Mouse (Mus musculus): ENCODE data around the gene Nos1. TPM values are rescaled to one million over a fixed set of nuclear protein-coding genes. Genes with fewer than 3 reads are reported as not detected.

Nos1 gene
- polyA plus RNA-seq, 1 experiment from 2014 or later, result not detected

GRCm38 (mm10) chr5:117909524-117909923 is 128.7 kb downstream of the Nos1 start:
- H3K4me1 ChIP-seq (ENCODE audit: control insufficient read depth, insufficient read depth, low read length), result no peaks in the 10 kb centered on the region
- peaks cover 2% of the 10 kb centered on the region; the same call in 1 of the 2 replicates for H3K27me3 ChIP-seq (ENCODE audit: control insufficient read depth, insufficient read depth, low read length)
- H3K27ac ChIP-seq (ENCODE audit: low read depth, low read length), result no peak overlapping the region
- 69% methylated on average over 4 of the region's 4 CpGs for WGBS (ENCODE audit: insufficient replicate concordance)
- no peak overlapping the region for H3K4me2 ChIP-seq
- H3K4me3 ChIP-seq (ENCODE audit: low read depth, low read length), result no peak overlapping the region
- H3K9ac ChIP-seq (ENCODE audit: low read depth, low read length), result no peak overlapping the region
- no peaks in the 10 kb centered on the region for H3K9me3 ChIP-seq (replicated peaks; ENCODE audit: control insufficient read depth, low read length)
- H3K36me3 ChIP-seq (ENCODE audit: control insufficient read depth, insufficient read depth, low read length), result no peaks in the 10 kb centered on the region
- no peak for ATAC-seq (replicated peaks; ENCODE audit: insufficient number of reproducible peaks, low FRiP score, low TSS enrichment)

GRCm38 (mm10) chr5:117916349-117916748 is 135.5 kb downstream of the Nos1 start:
- no peak overlapping the region for H3K27ac ChIP-seq (ENCODE audit: low read depth, low read length)
- no peaks in the 10 kb centered on the region for H3K36me3 ChIP-seq (ENCODE audit: control insufficient read depth, insufficient read depth, low read length)
- H3K27me3 ChIP-seq (ENCODE audit: control insufficient read depth, insufficient read depth, low read length), result no peaks in the 10 kb centered on the region
- H3K9ac ChIP-seq (ENCODE audit: low read depth, low read length), result no peak overlapping the region
- no peaks in the 10 kb centered on the region for H3K4me1 ChIP-seq (ENCODE audit: control insufficient read depth, insufficient read depth, low read length)
- no peak overlapping the region for H3K4me2 ChIP-seq
- H3K9me3 ChIP-seq (replicated peaks; ENCODE audit: control insufficient read depth, low read length), result no peaks in the 10 kb centered on the region
- WGBS (ENCODE audit: insufficient replicate concordance), result 85% methylated on average over 5 of the region's 5 CpGs
- no peak overlapping the region for H3K4me3 ChIP-seq (ENCODE audit: low read depth, low read length)
- no peak for ATAC-seq (replicated peaks; ENCODE audit: insufficient number of reproducible peaks, low FRiP score, low TSS enrichment)

GRCm38 (mm10) chr5:117916906-117917305 is 136.1 kb downstream of the Nos1 start:
- H3K9me3 ChIP-seq (replicated peaks; ENCODE audit: control insufficient read depth, low read length), result no peaks in the 10 kb centered on the region
- no peaks in the 10 kb centered on the region for H3K4me1 ChIP-seq (ENCODE audit: control insufficient read depth, insufficient read depth, low read length)
- H3K4me2 ChIP-seq, result no peak overlapping the region
- H3K9ac ChIP-seq (ENCODE audit: low read depth, low read length), result no peak overlapping the region
- no peaks in the 10 kb centered on the region for H3K36me3 ChIP-seq (ENCODE audit: control insufficient read depth, insufficient read depth, low read length)
- H3K27me3 ChIP-seq (ENCODE audit: control insufficient read depth, insufficient read depth, low read length), result no peaks in the 10 kb centered on the region
- no peak overlapping the region for H3K4me3 ChIP-seq (ENCODE audit: low read depth, low read length)
- no peak for ATAC-seq (replicated peaks; ENCODE audit: insufficient number of reproducible peaks, low FRiP score, low TSS enrichment)
- WGBS (ENCODE audit: insufficient replicate concordance), result 55% methylated on average over 3 of the region's 3 CpGs
- no peak overlapping the region for H3K27ac ChIP-seq (ENCODE audit: low read depth, low read length)

- no peaks in the 10 kb centered on the region for H3K9me3 ChIP-seq (replicated peaks; ENCODE audit: control insufficient read depth, low read length)
Measured at GRCm38 (mm10) chr5:117921786-117922528, 141.1 kb downstream of the Nos1 start.

GRCm38 (mm10) chr5:117923688-117924087 is 142.9 kb downstream of the Nos1 start:
- Histone ChIP-seq H3K36me3 (ENCODE audit: control insufficient read depth, insufficient read depth, low read length) (no peaks in the 10 kb centered on the region), H3K4me1 (ENCODE audit: control insufficient read depth, insufficient read depth, low read length) (no peaks in the 10 kb centered on the region), H3K27me3 (ENCODE audit: control insufficient read depth, insufficient read depth, low read length) (0 out of 2 replicates have a peak, but pooled peaks cover 2% of the 10 kb centered on the region), H3K9me3 (replicated peaks; ENCODE audit: control insufficient read depth, low read length) (no peaks in the 10 kb centered on the region), H3K4me2 (no peak overlapping the region), H3K9ac (ENCODE audit: low read depth, low read length) (no peak overlapping the region), H3K4me3 (ENCODE audit: low read depth, low read length) (no peak overlapping the region), H3K27ac (ENCODE audit: low read depth, low read length) (no peak overlapping the region)
- no peak for ATAC-seq (replicated peaks; ENCODE audit: insufficient number of reproducible peaks, low FRiP score, low TSS enrichment)
- 31% methylated on average over 6 of the region's 6 CpGs for WGBS (ENCODE audit: insufficient replicate concordance)

More at GRCm38 (mm10) chr5:117921786-117922528, 141.1 kb downstream of the Nos1 start:
- no peaks in the 10 kb centered on the region for H3K36me3 ChIP-seq (ENCODE audit: control insufficient read depth, insufficient read depth, low read length)
- H3K27me3 ChIP-seq (ENCODE audit: control insufficient read depth, insufficient read depth, low read length), result 0 out of 2 replicates have a peak, but pooled peaks cover 2% of the 10 kb centered on the region
- H3K27ac ChIP-seq (ENCODE audit: low read depth, low read length), result no peak overlapping the region
- no peak overlapping the region for H3K4me2 ChIP-seq
- no peak overlapping the region for H3K9ac ChIP-seq (ENCODE audit: low read depth, low read length)
- H3K4me1 ChIP-seq (ENCODE audit: control insufficient read depth, insufficient read depth, low read length), result no peaks in the 10 kb centered on the region
- H3K4me3 ChIP-seq (ENCODE audit: low read depth, low read length), result no peak overlapping the region
- WGBS (ENCODE audit: insufficient replicate concordance), result 79% methylated on average over 12 of the region's 12 CpGs
- ATAC-seq (replicated peaks; ENCODE audit: insufficient number of reproducible peaks, low FRiP score, low TSS enrichment), result no peak

- Histone ChIP-seq H3K4me2 (no peak overlapping the region), H3K4me3 (ENCODE audit: low read depth, low read length) (no peak overlapping the region), H3K36me3 (ENCODE audit: control insufficient read depth, insufficient read depth, low read length) (no peaks in the 10 kb centered on the region), H3K9ac (ENCODE audit: low read depth, low read length) (no peak overlapping the region), H3K27me3 (ENCODE audit: control insufficient read depth, insufficient read depth, low read length) (peaks cover 2% of the 10 kb centered on the region; the same call in 1 of the 2 replicates), H3K27ac (ENCODE audit: low read depth, low read length) (no peak overlapping the region), H3K9me3 (replicated peaks; ENCODE audit: control insufficient read depth, low read length) (no peaks in the 10 kb centered on the region), H3K4me1 (ENCODE audit: control insufficient read depth, insufficient read depth, low read length) (no peaks in the 10 kb centered on the region)
- WGBS (ENCODE audit: insufficient replicate concordance), result 89% methylated on average over 2 of the region's 2 CpGs
- no peak for ATAC-seq (replicated peaks; ENCODE audit: insufficient number of reproducible peaks, low FRiP score, low TSS enrichment)
Measured at GRCm38 (mm10) chr5:117928553-117928952, 147.7 kb downstream of the Nos1 start.

GRCm38 (mm10) chr5:117932222-117932621 is 151.4 kb downstream of the Nos1 start:
- peaks cover 9% of the 10 kb centered on the region; the same call in 1 of the 2 replicates for H3K27me3 ChIP-seq (ENCODE audit: control insufficient read depth, insufficient read depth, low read length)
- H3K9me3 ChIP-seq (replicated peaks; ENCODE audit: control insufficient read depth, low read length), result no peaks in the 10 kb centered on the region
- 64% methylated on average over 2 of the region's 2 CpGs for WGBS (ENCODE audit: insufficient replicate concordance)
- no peak for ATAC-seq (replicated peaks; ENCODE audit: insufficient number of reproducible peaks, low FRiP score, low TSS enrichment)
- no peak overlapping the region for H3K9ac ChIP-seq (ENCODE audit: low read depth, low read length)
- no peak overlapping the region for H3K4me3 ChIP-seq (ENCODE audit: low read depth, low read length)
- H3K36me3 ChIP-seq (ENCODE audit: control insufficient read depth, insufficient read depth, low read length), result no peaks in the 10 kb centered on the region
- H3K27ac ChIP-seq (ENCODE audit: low read depth, low read length), result no peak overlapping the region
- H3K4me2 ChIP-seq, result no peak overlapping the region
- H3K4me1 ChIP-seq (ENCODE audit: control insufficient read depth, insufficient read depth, low read length), result no peaks in the 10 kb centered on the region

GRCm38 (mm10) chr5:117932862-117933261 is 152.0 kb downstream of the Nos1 start:
- no peak for ATAC-seq (replicated peaks; ENCODE audit: insufficient number of reproducible peaks, low FRiP score, low TSS enrichment)
- no peaks in the 10 kb centered on the region for H3K9me3 ChIP-seq (replicated peaks; ENCODE audit: control insufficient read depth, low read length)
- no peaks in the 10 kb centered on the region for H3K4me1 ChIP-seq (ENCODE audit: control insufficient read depth, insufficient read depth, low read length)
- no peak overlapping the region for H3K27ac ChIP-seq (ENCODE audit: low read depth, low read length)
- no peak overlapping the region for H3K4me3 ChIP-seq (ENCODE audit: low read depth, low read length)
- WGBS (ENCODE audit: insufficient replicate concordance), result 2% methylated on average over 8 of the region's 9 CpGs
- H3K9ac ChIP-seq (ENCODE audit: low read depth, low read length), result no peak overlapping the region
- H3K36me3 ChIP-seq (ENCODE audit: control insufficient read depth, insufficient read depth, low read length), result no peaks in the 10 kb centered on the region
- peaks cover 9% of the 10 kb centered on the region; the same call in 1 of the 2 replicates for H3K27me3 ChIP-seq (ENCODE audit: control insufficient read depth, insufficient read depth, low read length)
- H3K4me2 ChIP-seq, result no peak overlapping the region

GRCm38 (mm10) chr5:117936346-117936745 is 155.5 kb downstream of the Nos1 start:
- no peak for ATAC-seq (replicated peaks; ENCODE audit: insufficient number of reproducible peaks, low FRiP score, low TSS enrichment)
- H3K9me3 ChIP-seq (replicated peaks; ENCODE audit: control insufficient read depth, low read length), result no peaks in the 10 kb centered on the region
- H3K4me3 ChIP-seq (ENCODE audit: low read depth, low read length), result no peak overlapping the region
- H3K4me1 ChIP-seq (ENCODE audit: control insufficient read depth, insufficient read depth, low read length), result no peaks in the 10 kb centered on the region
- H3K27ac ChIP-seq (ENCODE audit: low read depth, low read length), result no peak overlapping the region
- 61% methylated on average over 16 of the region's 16 CpGs for WGBS (ENCODE audit: insufficient replicate concordance)
- peaks cover 9% of the 10 kb centered on the region; the same call in 1 of the 2 replicates for H3K27me3 ChIP-seq (ENCODE audit: control insufficient read depth, insufficient read depth, low read length)
- H3K36me3 ChIP-seq (ENCODE audit: control insufficient read depth, insufficient read depth, low read length), result no peaks in the 10 kb centered on the region
- no peak overlapping the region for H3K4me2 ChIP-seq
- H3K9ac ChIP-seq (ENCODE audit: low read depth, low read length), result no peak overlapping the region
